ENCODE assay signal across 11 mouse cellular contexts in genomic region chr16:34867217-34867616, GRCm38 (mm10).
A peak's percentile ranks its signal among the peaks of the same experiment; 100 is the strongest.
DNase-seq lines count a peak whose midpoint lies in the region; ATAC-seq lines count a peak whose summit lies in the region.
"Had no signal": no experiment of that assay in that cellular context is flagged by ENCODE, and none has a peak within 500 bp of the region (broad histone marks: within the 10 kb centered on the region; RNA-seq: fewer than 3 reads in every experiment).

No protein-coding gene starts in this region.

- H3K27me3 ChIP-seq in hindbrain, embryonic 11.5 days (ENCODE audit: control insufficient read depth, insufficient read depth, low read length) = no peaks in the 10 kb centered on the region
- H3K27me3 ChIP-seq in hindbrain, embryonic 10.5 days (ENCODE audit: insufficient read depth, poor library complexity, severe bottlenecking) = no peaks in the 10 kb centered on the region
- H3K27me3 ChIP-seq in midbrain, embryonic 14.5 days (ENCODE audit: control insufficient read depth, insufficient read depth, low read length) = no peaks in the 10 kb centered on the region
- no peaks in the 10 kb centered on the region for H3K27me3 ChIP-seq in midbrain, embryonic 16.5 days (ENCODE audit: control insufficient read depth, insufficient read depth, low read depth, low read length)
- H3K27me3 ChIP-seq: midbrain, embryonic 12.5 days; stomach, embryonic 15.5 days had no signal

- H3K9me3 ChIP-seq in hindbrain, embryonic 11.5 days (ENCODE audit: control insufficient read depth, low read length) = no peaks in the 10 kb centered on the region
- H3K9me3 ChIP-seq in hindbrain, embryonic 10.5 days = no peaks in the 10 kb centered on the region
- H3K9me3 ChIP-seq in midbrain, embryonic 14.5 days (ENCODE audit: control insufficient read depth, low read length) = no peaks in the 10 kb centered on the region
- H3K9me3 ChIP-seq in midbrain, embryonic 16.5 days (replicated peaks; ENCODE audit: control insufficient read depth, low read length, poor library complexity, severe bottlenecking) = no peaks in the 10 kb centered on the region
- H3K9me3 ChIP-seq: midbrain, embryonic 12.5 days; stomach, embryonic 15.5 days had no signal

- no peaks in the 10 kb centered on the region for H3K36me3 ChIP-seq in hindbrain, embryonic 11.5 days (ENCODE audit: control insufficient read depth, insufficient read depth, low read length)
- H3K36me3 ChIP-seq in hindbrain, embryonic 10.5 days = no peaks in the 10 kb centered on the region
- H3K36me3 ChIP-seq in midbrain, embryonic 14.5 days (ENCODE audit: control insufficient read depth, insufficient read depth, low read length) = no peaks in the 10 kb centered on the region
- no peaks in the 10 kb centered on the region for H3K36me3 ChIP-seq in midbrain, embryonic 16.5 days (ENCODE audit: control insufficient read depth, insufficient read depth, low read length)
- H3K36me3 ChIP-seq: midbrain, embryonic 12.5 days; stomach, embryonic 15.5 days had no signal

- H3K4me3 ChIP-seq in hindbrain, embryonic 11.5 days (ENCODE audit: low read depth, low read length) = no peak overlapping the region
- H3K4me3 ChIP-seq in hindbrain, embryonic 10.5 days = no peak overlapping the region
- no peak overlapping the region for H3K4me3 ChIP-seq in midbrain, embryonic 14.5 days (replicated peaks; ENCODE audit: low read depth, low read length)
- no peak overlapping the region for H3K4me3 ChIP-seq in midbrain, embryonic 16.5 days (ENCODE audit: low read depth, low read length)
- H3K4me3 ChIP-seq: midbrain, embryonic 12.5 days; stomach, embryonic 15.5 days had no signal

- no peak for ATAC-seq in hindbrain, embryonic 11.5 days (ENCODE audit: low FRiP score)
- no peak for ATAC-seq in midbrain, embryonic 14.5 days (ENCODE audit: low FRiP score, low TSS enrichment)
- ATAC-seq in midbrain, embryonic 16.5 days = no peak

- WGBS in hindbrain, embryonic 11.5 days = 84% methylated on average over 2 of the region's 2 CpGs
- 87% methylated on average over 2 of the region's 2 CpGs for WGBS in hindbrain, embryonic 10.5 days
- 92% methylated on average over 2 of the region's 2 CpGs for WGBS in midbrain, embryonic 14.5 days
- WGBS in midbrain, embryonic 16.5 days = 95% methylated on average over 2 of the region's 2 CpGs

- H3K27ac ChIP-seq in hindbrain, embryonic 11.5 days (ENCODE audit: low read depth, low read length) = no peak overlapping the region
- H3K27ac ChIP-seq in hindbrain, embryonic 10.5 days = no peak overlapping the region
- H3K27ac ChIP-seq in midbrain, embryonic 14.5 days (replicated peaks; ENCODE audit: low read depth, low read length) = no peak overlapping the region
- H3K27ac ChIP-seq in midbrain, embryonic 16.5 days (ENCODE audit: low read length) = no peak overlapping the region
- H3K27ac ChIP-seq: midbrain, embryonic 12.5 days; stomach, embryonic 15.5 days had no signal

- H3K4me2 ChIP-seq in hindbrain, embryonic 11.5 days (replicated peaks; ENCODE audit: low read depth, low read length) = no peak overlapping the region
- no peak overlapping the region for H3K4me2 ChIP-seq in midbrain, embryonic 14.5 days (ENCODE audit: low read length)
- H3K4me2 ChIP-seq in midbrain, embryonic 16.5 days (ENCODE audit: low read length) = no peak overlapping the region
- H3K4me2 ChIP-seq: midbrain, embryonic 12.5 days; stomach, embryonic 15.5 days had no signal

- H3K4me1 ChIP-seq in hindbrain, embryonic 11.5 days (replicated peaks; ENCODE audit: control insufficient read depth, insufficient read depth, low read length) = no peaks in the 10 kb centered on the region
- H3K4me1 ChIP-seq in hindbrain, embryonic 10.5 days (replicated peaks) = peaks cover 8% of the 10 kb centered on the region; the same call in 1 of the 2 replicates
- H3K4me1 ChIP-seq in midbrain, embryonic 14.5 days (ENCODE audit: control insufficient read depth, insufficient read depth, low read length) = no peaks in the 10 kb centered on the region
- no peaks in the 10 kb centered on the region; the same call in 1 of the 2 replicates for H3K4me1 ChIP-seq in midbrain, embryonic 16.5 days (ENCODE audit: control insufficient read depth, insufficient read depth, low read length)
- H3K4me1 ChIP-seq: midbrain, embryonic 12.5 days had no signal

- peak; percentile 41 for DNase-seq in hindbrain, embryonic 11.5 days (ENCODE audit: low spot score)
- DNase-seq in hindbrain, embryonic 10.5 days (ENCODE audit: low spot score) = no peak
- DNase-seq in midbrain, embryonic 14.5 days = peak; percentile 21
- DNase-seq in adipocyte (ENCODE audit: low spot score) = peak; percentile 17
- peak; percentile 18 for DNase-seq in thymus, postnatal 25 days
- DNase-seq in adrenal gland, adult (ENCODE audit: inconsistent age in 2 of 2, low spot score in 1 of 2) = no peak
- DNase-seq: cerebellum, adult 8-10 months; heart, adult 18-20 months had no signal

- no peak overlapping the region for H3K9ac ChIP-seq in hindbrain, embryonic 11.5 days (ENCODE audit: low read depth, low read length)
- H3K9ac ChIP-seq in midbrain, embryonic 14.5 days (replicated peaks; ENCODE audit: low read length) = no peak overlapping the region
- no peak overlapping the region for H3K9ac ChIP-seq in midbrain, embryonic 16.5 days (ENCODE audit: low read depth, low read length)
- H3K9ac ChIP-seq: midbrain, embryonic 12.5 days; stomach, embryonic 15.5 days had no signal

Comparison
In these comparisons a context has a peak if more than half of its experiments do, and no peak if none do; other contexts are left out.
1. DNase-seq: peak in hindbrain, embryonic 11.5 days (single experiment), midbrain, embryonic 14.5 days (single experiment), adipocyte (single experiment) and thymus, postnatal 25 days (single experiment); none in hindbrain, embryonic 10.5 days (single experiment) and adrenal gland, adult (0 of 2).